Mouse (Mus musculus) testis, postnatal 10 days (tissue): ENCODE data around the gene Rbm41.

Experiments
- DNase-seq: peaks from one replicate; pipeline ENCODE4 v3.0.0; 2021; ENCODE audit warnings: low spot score

Gene Rbm41

GRCm38 (mm10) chrX:139997740-139998690, at the start of gene Rbm41:
TSS of gene Rbm41 (minus strand) at chrX:139998595.
- peak; percentile 43 for DNase-seq

DNA sequence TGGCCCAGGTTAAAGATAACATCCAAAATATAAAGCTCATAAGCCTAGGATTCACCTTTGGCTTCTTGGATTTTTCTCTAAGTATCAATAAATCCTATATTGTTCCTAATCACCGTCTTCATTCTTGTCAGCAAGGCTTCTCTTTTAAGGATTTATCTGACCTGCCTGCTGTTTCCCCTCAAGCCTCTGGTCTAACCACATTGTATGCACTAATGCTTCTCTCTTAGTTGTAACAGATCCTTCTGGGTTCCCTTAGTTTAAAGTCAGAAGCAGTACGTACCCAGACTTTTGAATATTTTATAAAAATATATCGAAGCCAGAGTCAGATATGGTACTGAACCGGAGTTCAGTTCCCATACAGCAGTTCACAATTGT, 283 bp upstream of the Rbm41 start:
- DNase-seq = no peak

- DNase-seq = no peak
These were observed 16.3 kb downstream of the Rbm41 start for GRCm38 (mm10) chrX:139982115-139982514.

- no peak for DNase-seq
These were observed 64.9 kb downstream of the Rbm41 start for GRCm38 (mm10) chrX:139933507-139933906.

DNA sequence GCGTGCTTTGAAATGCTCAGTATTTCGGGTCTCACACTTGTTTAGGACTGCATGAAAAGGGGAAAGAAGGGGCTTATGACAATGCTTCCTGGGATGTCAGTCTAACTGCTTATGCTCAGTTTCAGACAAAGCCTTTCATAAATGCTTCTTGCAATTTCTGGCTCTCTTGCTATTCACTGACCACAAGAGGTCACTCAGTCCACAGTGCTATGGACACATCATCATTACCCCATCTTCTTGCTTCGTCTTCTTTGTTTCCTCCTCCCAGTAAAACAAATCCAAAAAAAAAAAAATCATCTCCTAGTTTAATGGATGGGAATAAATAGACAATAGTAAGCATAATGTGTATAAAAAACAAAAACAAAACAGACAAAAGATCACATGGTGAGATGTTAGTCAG, 65.9 kb downstream of the Rbm41 start:
- DNase-seq = no peak

DNA sequence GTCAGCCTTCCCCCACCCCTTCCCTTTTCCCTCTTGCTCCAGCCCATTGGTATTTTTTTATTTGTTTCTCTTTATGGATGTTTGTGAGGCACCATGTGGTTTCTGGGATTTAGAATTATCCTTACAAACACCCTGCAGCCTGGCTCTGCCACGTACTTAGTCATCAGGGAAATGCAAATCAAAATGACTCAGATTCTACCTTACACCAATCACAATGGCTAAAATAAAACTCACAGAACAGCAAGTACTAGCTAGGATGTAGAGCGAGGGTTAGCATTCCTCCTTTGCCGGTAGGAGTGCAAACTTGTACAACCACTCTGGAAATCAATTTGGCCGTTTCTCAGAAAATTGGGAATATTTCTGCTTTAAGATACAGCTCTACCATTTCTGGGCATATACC, 77.8 kb downstream of the Rbm41 start:
- DNase-seq = no peak

DNA sequence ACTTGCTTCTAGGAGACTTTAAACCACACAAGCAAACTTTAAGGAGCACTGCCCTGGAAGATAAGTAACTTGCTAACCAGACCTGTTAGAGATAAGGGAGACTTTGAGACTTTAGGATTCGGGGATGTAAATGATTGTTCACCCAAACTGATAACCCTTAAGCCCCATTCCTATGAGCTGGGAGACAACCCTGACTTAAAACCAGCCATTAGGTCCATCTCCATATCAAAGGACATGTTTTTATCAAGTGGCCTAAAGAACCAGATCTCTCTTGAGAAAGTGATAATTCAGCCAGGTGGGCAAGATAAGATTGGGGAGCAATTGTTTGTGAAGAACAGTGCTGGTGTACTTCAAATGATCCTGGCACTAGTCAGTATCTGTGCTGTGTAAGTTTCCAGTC, 107.0 kb downstream of the Rbm41 start:
- DNase-seq = no peak

- DNase-seq = no peak
These were observed 115.2 kb downstream of the Rbm41 start for GRCm38 (mm10) chrX:139883221-139883620.

DNA sequence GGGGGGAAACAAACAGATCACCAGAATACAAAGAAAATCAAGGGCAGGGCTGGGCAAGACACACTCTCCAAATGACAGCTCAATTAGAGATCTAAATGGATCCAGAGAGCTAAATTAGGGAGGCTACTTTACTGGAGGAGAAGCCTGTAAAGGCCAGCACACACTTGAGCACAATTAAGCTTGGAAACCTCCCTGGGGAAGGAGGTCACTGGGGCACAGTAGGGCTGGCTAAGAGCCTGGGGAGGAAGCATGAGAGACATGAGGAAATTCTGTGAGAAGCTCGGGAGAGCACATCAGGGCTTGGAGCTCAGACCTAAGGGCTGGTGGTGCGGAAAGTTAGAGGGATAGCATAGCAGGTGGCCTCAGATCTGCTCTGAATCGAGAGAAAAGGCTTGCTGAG, 120.5 kb downstream of the Rbm41 start:
- DNase-seq = no peak

- DNase-seq = no peak
These were observed 121.3 kb downstream of the Rbm41 start for GRCm38 (mm10) chrX:139877105-139877504.

GRCm38 (mm10) chrX:139870938-139871791, 127.2 kb downstream of the Rbm41 start, which contains the start of gene Morc4:
TSS of gene Morc4 (minus strand) at chrX:139871677.
- peak; percentile 50 for DNase-seq

DNA sequence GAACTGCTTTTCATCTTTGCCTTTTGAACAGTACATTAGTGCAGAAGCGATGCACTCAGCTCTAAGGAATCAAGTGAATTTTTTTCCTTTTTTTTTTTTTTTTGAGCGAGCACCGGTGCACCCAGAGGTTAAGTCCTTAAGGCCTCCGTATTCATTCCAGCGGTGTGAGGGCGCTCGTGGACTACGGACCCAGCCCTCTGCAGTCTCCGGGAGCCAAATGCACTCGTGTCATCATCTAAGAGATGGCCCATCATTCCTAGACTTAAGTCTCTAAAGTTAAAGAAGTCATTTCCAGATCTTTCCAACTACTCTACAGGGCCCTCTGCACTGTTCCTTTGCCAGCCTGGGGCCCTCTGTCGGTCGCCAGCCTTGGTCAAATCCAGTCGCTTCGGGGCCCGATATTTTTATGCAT, 128.1 kb downstream of the Rbm41 start:
- DNase-seq = no peak

DNA sequence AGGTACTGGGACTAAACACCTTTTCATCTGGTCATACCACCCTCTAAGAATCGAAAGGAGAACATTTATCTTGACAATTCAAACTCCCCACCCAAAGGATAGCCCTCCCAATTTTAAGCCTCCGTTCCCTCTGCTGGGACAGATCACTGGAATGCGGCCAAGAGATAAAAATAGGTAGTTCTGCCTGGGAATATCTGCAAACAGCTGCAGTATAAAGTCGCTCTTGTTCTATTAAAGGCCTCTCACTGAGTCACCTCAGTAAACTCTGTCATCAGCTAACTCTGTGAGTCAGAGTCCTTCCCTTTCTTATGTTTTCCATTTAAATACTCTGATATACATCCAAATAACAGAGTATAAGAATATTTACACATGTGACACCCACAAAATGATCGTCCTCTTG, 139.0 kb downstream of the Rbm41 start:
- no peak for DNase-seq

DNA sequence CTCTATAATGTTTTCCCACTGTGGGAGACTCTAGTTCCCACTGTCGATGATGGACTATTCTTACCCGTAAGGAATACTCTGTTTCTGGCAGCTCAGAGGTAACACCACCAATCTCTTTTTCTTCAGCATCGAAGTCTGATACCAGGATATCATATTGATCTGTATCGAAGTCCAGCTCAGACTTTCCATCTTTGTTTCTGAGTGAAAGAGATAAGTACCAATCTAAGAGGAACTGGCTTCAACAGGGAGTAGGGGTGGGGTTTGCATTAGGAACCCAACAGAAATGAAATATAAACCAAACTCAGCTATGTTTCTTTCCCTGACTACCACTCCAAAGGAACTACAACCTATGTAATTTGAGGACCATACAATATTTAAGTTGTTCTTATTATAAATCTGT, 143.6 kb downstream of the Rbm41 start:
- DNase-seq = no peak

DNA sequence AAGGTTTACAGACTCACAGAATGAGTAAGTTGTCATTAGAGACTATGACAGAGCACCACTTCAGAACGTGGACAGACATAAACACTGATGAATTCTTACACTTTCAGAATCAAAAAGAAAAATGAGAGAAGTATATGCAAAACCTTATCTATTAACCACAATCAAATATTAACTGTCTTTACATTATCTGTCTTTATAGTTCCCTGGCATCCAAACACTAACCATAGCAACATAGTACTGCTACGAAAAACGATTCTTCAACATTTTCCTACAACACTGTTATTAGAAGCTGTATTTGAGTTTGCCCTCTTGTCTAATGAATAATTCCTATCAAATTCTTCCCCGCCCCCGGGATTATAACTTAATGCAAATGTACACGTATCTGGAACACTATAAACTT, 157.3 kb downstream of the Rbm41 start:
- no peak for DNase-seq
